Mouse (Mus musculus) heart, postnatal 0 days (tissue): ENCODE measurements at regions not wholly inside any gene's neighbourhood (a gene's known extent, or its start where the extent isn't known, plus 50 kb on each side); places are given as distances from the start of the nearest gene placed in this dataset.

Experiments
- CTCF ChIP-seq: IDR thresholded peaks from 2 replicates; pipeline ENCODE4 v1.5.1; 2016; ENCODE audit warnings: antibody characterized with exemption, control low read depth, low read depth
- EP300 ChIP-seq: IDR thresholded peaks from 2 replicates; pipeline ENCODE4 v1.6.1; 2016; ENCODE audit warnings: antibody characterized with exemption, low read depth

- TF ChIP-seq CTCF: no peak
- no peak for TF ChIP-seq EP300
These were observed 58.6 kb upstream of the Mbip start for GRCm38 (mm10) chr12:56404262-56404661.
